Mouse (Mus musculus) gastrocnemius, postnatal 10 days (tissue): ENCODE data around the gene Impdh2. TPM values are rescaled to one million over a fixed set of nuclear protein-coding genes. Genes with fewer than 3 reads are reported as not detected.
"Not testable (repeated sequence)": the region's sequence is repeated elsewhere in the genome, so short reads cannot be mapped to it uniquely, and the experiment has no call there.

ENCODE experiments used
- DNase-seq: peaks from one replicate; pipeline ENCODE4 v3.0.0; 2021; ENCODE audit warnings: mixed read lengths
- microRNA-seq, 2 experiments: library from miRNA; unstranded; fragments of <30 nt; microRNA quantifications; one replicate each; pipeline ENCODE4 v1.2.0; 2021
- total RNA-seq, 2 experiments: library from RNA; stranded (reverse); gene quantifications; 2 replicates each; pipeline ENCODE4 v1.2.3; 2021

Impdh2 gene
- total RNA-seq, 2 experiments from 2014 or later = 57.2 to 76.4 TPM

DNA sequence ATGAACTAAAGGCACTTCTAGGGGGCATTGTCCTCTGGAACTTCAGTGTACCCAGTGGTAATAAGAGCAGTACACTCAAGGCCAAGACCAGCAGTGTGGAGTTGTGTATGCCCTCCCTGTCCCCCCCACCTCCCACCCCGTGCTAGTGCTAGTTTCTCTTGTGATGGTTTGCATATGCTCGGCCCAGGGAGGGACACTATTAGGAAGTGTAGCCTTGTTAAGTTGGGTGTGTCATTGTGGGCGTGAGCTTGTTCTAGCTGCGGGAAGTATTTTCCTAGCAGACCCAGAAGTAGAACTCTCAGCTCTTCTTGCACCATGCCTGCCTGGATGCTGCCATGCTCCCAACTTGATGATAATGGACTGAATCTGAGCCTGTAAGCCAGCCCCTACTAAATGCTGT is 41.9 kb downstream of the Impdh2 start:
- no peak for DNase-seq

- DNase-seq = not testable (repeated sequence)
These were observed 47.8 kb downstream of the Impdh2 start for GRCm38 (mm10) chr9:108607929-108608328.

- DNase-seq = no peak
These were observed 48.8 kb downstream of the Impdh2 start for GRCm38 (mm10) chr9:108608889-108609288.

DNA sequence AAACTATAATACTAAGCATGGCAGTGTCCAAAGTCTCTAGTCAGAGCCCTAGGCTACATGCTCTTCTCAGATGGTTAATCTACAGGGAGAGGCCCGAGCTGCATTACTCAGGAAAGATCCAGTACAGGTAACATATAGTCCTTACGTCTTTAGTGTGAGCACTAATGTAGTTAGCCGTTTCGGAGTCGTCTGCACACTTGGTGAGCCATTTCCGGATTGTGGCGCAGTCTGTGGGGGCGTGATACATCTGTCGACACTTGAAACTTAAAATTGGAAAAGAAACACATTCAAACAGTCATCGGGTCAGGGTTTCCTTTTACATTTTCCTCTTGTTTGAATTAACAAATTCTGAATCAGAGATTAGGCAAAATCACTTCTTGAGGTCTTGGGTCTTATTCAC is 51.4 kb downstream of the Impdh2 start:
- DNase-seq = no peak

Small RNA genes lying within 50 kb of the gene (microRNA-seq; reads per million reads assigned to microRNA genes)
- 0 to 0.64 reads per million in 2 experiments for gene Gm24083
- 0 reads per million in 2 experiments for gene Mir191
- gene Mir425 = 485 to 626 reads per million in 2 experiments

Other genes starting within 250 kb of the Impdh2 start
- gene Gpx1, start 221.4 kb upstream of the Impdh2 start, total RNA-seq = 100 to 1,000 TPM in 1 of 2 experiments, 10 to 100 TPM in 1; 97.1 to 117 TPM
- gene Usp4, start 212.4 kb upstream of the Impdh2 start, total RNA-seq = 10 to 100 TPM; 63.4 to 71.6 TPM
- gene 1700102P08Rik, start 167.5 kb upstream of the Impdh2 start, total RNA-seq = under 1 TPM; 0.59 to 0.72 TPM
- under 1 TPM; 0.14 TPM for gene Ccdc36, start 131.8 kb upstream of the Impdh2 start, total RNA-seq
- gene BC048562, start 123.8 kb upstream of the Impdh2 start, total RNA-seq = not detected
- 10 to 100 TPM; 20.9 to 21.2 TPM for gene Ccdc71, start 99.8 kb upstream of the Impdh2 start, total RNA-seq
- 1 to 10 TPM; 8.0 to 8.8 TPM for gene Klhdc8b, start 98.7 kb upstream of the Impdh2 start, total RNA-seq
- gene Lamb2, start 80.5 kb upstream of the Impdh2 start, total RNA-seq = 100 to 1,000 TPM; 156 to 169 TPM
- 100 to 1,000 TPM in 1 of 2 experiments, 10 to 100 TPM in 1; 91.5 to 109 TPM for gene Usp19, start 69.7 kb upstream of the Impdh2 start, total RNA-seq
- 10 to 100 TPM; 77.2 to 78.3 TPM for gene Qars, start 52.6 kb upstream of the Impdh2 start, total RNA-seq
- gene Qrich1, start 43.5 kb upstream of the Impdh2 start, total RNA-seq = 10 to 100 TPM; 67.6 to 81.9 TPM
- gene Ndufaf3, start 7.1 kb downstream of the Impdh2 start, total RNA-seq = 10 to 100 TPM; 35.3 to 35.4 TPM
- gene Dalrd3, start 9.6 kb downstream of the Impdh2 start, total RNA-seq = 10 to 100 TPM in 1 of 2 experiments, 1 to 10 TPM in 1; 6.6 to 11.5 TPM
- 10 to 100 TPM; 12.4 to 17.3 TPM for gene Wdr6, start 18.5 kb downstream of the Impdh2 start, total RNA-seq
- 1 to 10 TPM; 4.8 to 6.6 TPM for gene P4htm, start 37.4 kb downstream of the Impdh2 start, total RNA-seq
- gene Arih2, start 89.1 kb downstream of the Impdh2 start, total RNA-seq = 10 to 100 TPM; 62.5 to 67.0 TPM
- gene Slc25a20, start 101.8 kb downstream of the Impdh2 start, total RNA-seq = 10 to 100 TPM; 63.7 to 69.4 TPM
- gene Prkar2a, start 129.0 kb downstream of the Impdh2 start, total RNA-seq = 100 to 1,000 TPM; 113 TPM
- gene Ip6k2, start 223.5 kb downstream of the Impdh2 start, total RNA-seq = 10 to 100 TPM; 30.6 to 39.6 TPM
- 1 to 10 TPM; 5.3 to 6.3 TPM for gene Nckipsd, start 248.1 kb downstream of the Impdh2 start, total RNA-seq